Mouse (Mus musculus): Measurements from ENCODE around the gene Fgf15. TPM values are rescaled to one million over a fixed set of nuclear protein-coding genes. Genes with fewer than 3 reads are reported as not detected.

Fgf15 gene
- total and polyA plus RNA-seq, 2 experiments from 2014 or later = 5.1 to 9.3 TPM

DNA sequence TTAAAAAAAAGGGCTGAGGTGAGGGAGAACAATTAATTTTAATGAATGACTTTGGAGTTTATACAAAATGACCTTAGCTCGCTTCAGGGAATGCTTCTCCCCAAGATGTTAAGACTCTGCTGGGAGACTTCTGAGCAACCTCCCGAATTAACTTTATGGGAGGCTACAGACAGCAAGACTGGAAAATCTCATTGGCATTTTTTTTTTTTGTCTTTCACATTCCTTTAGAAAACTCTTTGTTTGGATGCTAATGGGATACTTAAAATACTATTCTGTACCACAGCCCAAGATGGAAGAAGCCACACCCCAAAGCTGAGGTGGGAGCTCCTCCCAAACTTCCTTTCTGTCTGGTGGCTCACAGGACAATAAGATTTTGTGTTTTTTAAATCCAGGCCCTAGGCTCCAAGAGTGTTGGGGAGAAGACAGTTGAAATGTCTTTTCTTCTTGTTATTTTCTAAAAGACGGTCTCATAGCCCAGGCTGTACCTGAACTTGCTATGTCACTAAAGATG is 32.1 kb upstream of the Fgf15 start:
- Histone ChIP-seq H3K36me3 (ENCODE audit: insufficient read depth, low read length) (no peaks in the 10 kb centered on the region), H3K9ac (replicated peaks; ENCODE audit: low read length, poor library complexity, severe bottlenecking) (no peak overlapping the region), H3K4me3 (ENCODE audit: low read depth, low read length) (no peak overlapping the region), H3K4me2 (ENCODE audit: low read depth, low read length, poor library complexity, severe bottlenecking) (no peak overlapping the region), H3K4me1 (ENCODE audit: insufficient read depth, low read length) (peaks cover 10% of the 10 kb centered on the region), H3K27ac (ENCODE audit: low read depth, low read length) (no peak overlapping the region), H3K27me3 (ENCODE audit: insufficient read depth, low read length) (peaks cover 54% of the 10 kb centered on the region), H3K9me3 (ENCODE audit: low read length) (no peaks in the 10 kb centered on the region)
- TF ChIP-seq CTCF (IDR thresholded peaks at IDR 0.05) = no peak
- WGBS = 53% methylated on average over 3 of the region's 3 CpGs
- ATAC-seq (ENCODE audit: low FRiP score) (no peak), DNase-seq (ENCODE audit: low spot score) (no peak)

GRCm38 (mm10) chr7:144867161-144867560 is 29.2 kb upstream of the Fgf15 start:
- 73% methylated on average over 4 of the region's 4 CpGs for WGBS
- DNase-seq (ENCODE audit: low spot score) = no peak
- no peak for TF ChIP-seq CTCF (IDR thresholded peaks at IDR 0.05)
- no peaks in the 10 kb centered on the region for H3K9me3 ChIP-seq (ENCODE audit: low read length)
- no peak for ATAC-seq (ENCODE audit: low FRiP score)
- H3K4me2 ChIP-seq (ENCODE audit: low read depth, low read length, poor library complexity, severe bottlenecking) = no peak overlapping the region
- H3K4me1 ChIP-seq (ENCODE audit: insufficient read depth, low read length) = no peaks in the 10 kb centered on the region
- H3K27ac ChIP-seq (ENCODE audit: low read depth, low read length) = no peak overlapping the region
- H3K9ac ChIP-seq (replicated peaks; ENCODE audit: low read length, poor library complexity, severe bottlenecking) = no peak overlapping the region
- peaks cover 28% of the 10 kb centered on the region for H3K27me3 ChIP-seq (ENCODE audit: insufficient read depth, low read length)
- no peak overlapping the region for H3K4me3 ChIP-seq (ENCODE audit: low read depth, low read length)
- H3K36me3 ChIP-seq (ENCODE audit: insufficient read depth, low read length) = no peaks in the 10 kb centered on the region

GRCm38 (mm10) chr7:144867602-144868001 is 28.7 kb upstream of the Fgf15 start:
- ATAC-seq (ENCODE audit: low FRiP score) (no peak), DNase-seq (ENCODE audit: low spot score) (no peak)
- 83% methylated on average over 8 of the region's 8 CpGs for WGBS
- no peak overlapping the region for H3K27ac ChIP-seq (ENCODE audit: low read depth, low read length)
- TF ChIP-seq CTCF (IDR thresholded peaks at IDR 0.05) = no peak
- no peaks in the 10 kb centered on the region for H3K9me3 ChIP-seq (ENCODE audit: low read length)
- H3K4me3 ChIP-seq (ENCODE audit: low read depth, low read length) = no peak overlapping the region
- H3K27me3 ChIP-seq (ENCODE audit: insufficient read depth, low read length) = peaks cover 28% of the 10 kb centered on the region
- no peaks in the 10 kb centered on the region for H3K4me1 ChIP-seq (ENCODE audit: insufficient read depth, low read length)
- no peak overlapping the region for H3K4me2 ChIP-seq (ENCODE audit: low read depth, low read length, poor library complexity, severe bottlenecking)
- H3K36me3 ChIP-seq (ENCODE audit: insufficient read depth, low read length) = no peaks in the 10 kb centered on the region
- H3K9ac ChIP-seq (replicated peaks; ENCODE audit: low read length, poor library complexity, severe bottlenecking) = no peak overlapping the region

DNA sequence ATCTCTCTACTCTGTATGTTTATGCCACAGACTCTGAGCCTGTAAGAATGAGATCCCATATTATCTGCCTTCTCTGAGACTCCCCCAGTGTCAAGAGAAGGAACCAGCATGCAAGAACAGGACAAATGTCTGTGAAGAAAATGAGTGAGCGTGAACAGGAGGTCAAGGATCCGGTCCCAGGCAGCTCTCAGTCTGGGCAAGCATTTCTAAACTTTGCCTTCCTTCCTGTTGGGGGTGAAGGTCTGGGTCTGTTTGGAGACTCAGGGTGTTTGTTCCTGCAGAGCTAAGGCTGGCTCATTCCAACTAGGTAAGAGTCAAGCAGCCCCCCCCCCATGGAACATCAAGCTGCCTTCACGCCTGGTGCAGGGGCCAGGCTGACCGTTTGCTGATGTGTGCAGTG is 23.9 kb upstream of the Fgf15 start:
- Histone ChIP-seq H3K4me2 (ENCODE audit: low read depth, low read length, poor library complexity, severe bottlenecking) (no peak overlapping the region), H3K27ac (ENCODE audit: low read depth, low read length) (no peak overlapping the region), H3K9me3 (ENCODE audit: low read length) (no peaks in the 10 kb centered on the region), H3K4me1 (ENCODE audit: insufficient read depth, low read length) (no peaks in the 10 kb centered on the region), H3K4me3 (ENCODE audit: low read depth, low read length) (no peak overlapping the region), H3K36me3 (ENCODE audit: insufficient read depth, low read length) (no peaks in the 10 kb centered on the region), H3K9ac (replicated peaks; ENCODE audit: low read length, poor library complexity, severe bottlenecking) (no peak overlapping the region), H3K27me3 (ENCODE audit: insufficient read depth, low read length) (no peaks in the 10 kb centered on the region; the same call in 1 of the 2 replicates)
- DNase-seq (ENCODE audit: low spot score) = no peak
- no peak for TF ChIP-seq CTCF (IDR thresholded peaks at IDR 0.05)
- 68% methylated on average over 4 of the region's 4 CpGs for WGBS
- ATAC-seq (ENCODE audit: low FRiP score) = no peak

- Histone ChIP-seq H3K4me1 (ENCODE audit: insufficient read depth, low read length) (no peaks in the 10 kb centered on the region), H3K4me2 (ENCODE audit: low read depth, low read length, poor library complexity, severe bottlenecking) (no peak overlapping the region), H3K27me3 (ENCODE audit: insufficient read depth, low read length) (no peaks in the 10 kb centered on the region; the same call in 1 of the 2 replicates), H3K9me3 (ENCODE audit: low read length) (no peaks in the 10 kb centered on the region), H3K9ac (replicated peaks; ENCODE audit: low read length, poor library complexity, severe bottlenecking) (no peak overlapping the region), H3K27ac (ENCODE audit: low read depth, low read length) (no peak overlapping the region), H3K36me3 (ENCODE audit: insufficient read depth, low read length) (no peaks in the 10 kb centered on the region), H3K4me3 (ENCODE audit: low read depth, low read length) (no peak overlapping the region)
- DNase-seq (ENCODE audit: low spot score) = no peak
- 69% methylated on average over 4 of the region's 4 CpGs for WGBS
- TF ChIP-seq CTCF (IDR thresholded peaks at IDR 0.05) = no peak
- no peak for ATAC-seq (ENCODE audit: low FRiP score)
Measured at GRCm38 (mm10) chr7:144873160-144873559, 23.2 kb upstream of the Fgf15 start.

- Histone ChIP-seq H3K4me1 (ENCODE audit: insufficient read depth, low read length) (no peaks in the 10 kb centered on the region), H3K27ac (ENCODE audit: low read depth, low read length) (no peak overlapping the region), H3K9me3 (ENCODE audit: low read length) (no peaks in the 10 kb centered on the region), H3K4me2 (ENCODE audit: low read depth, low read length, poor library complexity, severe bottlenecking) (no peak overlapping the region), H3K27me3 (ENCODE audit: insufficient read depth, low read length) (no peaks in the 10 kb centered on the region; the same call in 1 of the 2 replicates), H3K36me3 (ENCODE audit: insufficient read depth, low read length) (no peaks in the 10 kb centered on the region), H3K9ac (replicated peaks; ENCODE audit: low read length, poor library complexity, severe bottlenecking) (no peak overlapping the region), H3K4me3 (ENCODE audit: low read depth, low read length) (no peak overlapping the region)
- ATAC-seq (ENCODE audit: low FRiP score) (no peak), DNase-seq (ENCODE audit: low spot score) (no peak)
- 72% methylated on average over 4 of the region's 4 CpGs for WGBS
- TF ChIP-seq CTCF (IDR thresholded peaks at IDR 0.05) = no peak
Measured at GRCm38 (mm10) chr7:144874226-144874625, 22.1 kb upstream of the Fgf15 start.
